Mouse (Mus musculus) embryonic facial prominence, embryonic 15.5 days (tissue): ENCODE results near the gene Crim1. TPM values are rescaled to one million over a fixed set of nuclear protein-coding genes. Genes with fewer than 3 reads are reported as not detected.

ENCODE experiments used
- ATAC-seq: fragments of 200-750 bp; cut with Nextera tagmentation; 2 replicates; pipeline ENCODE4 v1.8.0; 2017; ENCODE audit warnings: low read depth, moderate TSS enrichment; ENCODE audit not compliant: insufficient number of reproducible peaks, low FRiP score, low TSS enrichment
- H3K27ac ChIP-seq: fragments of 300-500 bp; sonication (generic); replicated peaks from 2 replicates; pipeline ENCODE4 v1.5.1; 2015; ENCODE audit warnings: mild to moderate bottlenecking, inconsistent platforms
- H3K27me3 ChIP-seq: fragments of 300-500 bp; sonication (generic); 2 replicates; pipeline ENCODE4 v1.6.1; 2015; ENCODE audit warnings: inconsistent platforms
- H3K36me3 ChIP-seq: fragments of 300-500 bp; sonication (generic); 2 replicates; pipeline ENCODE4 v1.6.1; 2015; ENCODE audit warnings: mild to moderate bottlenecking, inconsistent platforms
- H3K4me1 ChIP-seq: fragments of 300-500 bp; sonication (generic); 2 replicates; pipeline ENCODE4 v1.6.1; 2015; ENCODE audit warnings: inconsistent platforms
- H3K4me2 ChIP-seq: fragments of 300-500 bp; sonication (generic); replicated peaks from 2 replicates; pipeline ENCODE4 v1.6.1; 2015; ENCODE audit warnings: mild to moderate bottlenecking, inconsistent platforms
- H3K4me3 ChIP-seq: fragments of 300-500 bp; sonication (generic); replicated peaks from 2 replicates; pipeline ENCODE4 v1.5.1; 2015; ENCODE audit warnings: mild to moderate bottlenecking, inconsistent platforms
- H3K9ac ChIP-seq: fragments of 300-500 bp; sonication (generic); 2 replicates; pipeline ENCODE4 v1.6.1; 2015; ENCODE audit warnings: inconsistent platforms
- H3K9me3 ChIP-seq: fragments of 300-500 bp; sonication (generic); replicated peaks from 2 replicates; pipeline ENCODE4 v1.6.1; 2016; ENCODE audit warnings: inconsistent platforms
- WGBS: fragments of 180-500 bp; shearing (Covaris S2); methylation state at CpG from one replicate; pipeline ENCODE4 v1.1.7; 2015; 5-methylcytosine and 5-hydroxymethylcytosine counted together
- polyA plus RNA-seq: library from polyadenylated mRNA; unstranded; fragments of >200 nt; fragmentation: Nextera tagmentation; extraction: Ambion mirVana; gene quantifications from 2 replicates; pipeline ENCODE4 v1.2.1, GENCODE M21; 2015

Crim1 gene
- polyA plus RNA-seq, 1 experiment from 2014 or later, result 7.2 TPM

GRCm38 (mm10) chr17:78379730-78380245, 179.7 kb downstream of the Crim1 start:
- peaks cover 26% of the 10 kb centered on the region for H3K36me3 ChIP-seq
- WGBS, result 78% methylated on average over 11 of the region's 11 CpGs
- H3K4me1 ChIP-seq, result no peaks in the 10 kb centered on the region
- no peaks in the 10 kb centered on the region for H3K27me3 ChIP-seq
- no peak overlapping the region for H3K27ac ChIP-seq
- no peak for ATAC-seq
- no peak overlapping the region for H3K9ac ChIP-seq
- H3K9me3 ChIP-seq, result no peaks in the 10 kb centered on the region
- H3K4me2 ChIP-seq, result no peak overlapping the region
- no peak overlapping the region for H3K4me3 ChIP-seq

DNA sequence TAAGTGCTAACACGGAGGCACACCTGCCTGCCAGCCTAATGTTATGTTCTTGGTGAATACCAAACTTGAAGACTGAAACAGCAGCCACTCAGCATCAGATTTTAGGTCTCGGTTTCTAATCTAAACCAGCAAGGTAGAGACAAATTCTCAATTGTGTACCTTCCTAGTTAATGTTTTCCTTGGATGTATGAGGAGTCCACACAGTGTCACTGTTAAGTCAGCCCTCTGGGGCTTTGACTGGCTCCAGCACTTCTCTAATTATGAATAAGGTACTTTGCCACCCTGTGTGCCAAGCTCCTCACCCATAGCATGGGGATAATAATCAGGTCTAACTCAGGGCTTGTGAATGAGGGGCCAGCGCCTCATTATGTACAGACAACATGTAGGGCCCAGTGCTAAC, 182.3 kb downstream of the Crim1 start:
- Histone ChIP-seq H3K4me1 (no peaks in the 10 kb centered on the region), H3K27ac (no peak overlapping the region), H3K4me3 (no peak overlapping the region), H3K27me3 (no peaks in the 10 kb centered on the region), H3K36me3 (peaks cover 24% of the 10 kb centered on the region), H3K9ac (no peak overlapping the region), H3K4me2 (no peak overlapping the region), H3K9me3 (no peaks in the 10 kb centered on the region)
- 90% methylated on average over 3 of the region's 3 CpGs for WGBS
- ATAC-seq, result no peak

DNA sequence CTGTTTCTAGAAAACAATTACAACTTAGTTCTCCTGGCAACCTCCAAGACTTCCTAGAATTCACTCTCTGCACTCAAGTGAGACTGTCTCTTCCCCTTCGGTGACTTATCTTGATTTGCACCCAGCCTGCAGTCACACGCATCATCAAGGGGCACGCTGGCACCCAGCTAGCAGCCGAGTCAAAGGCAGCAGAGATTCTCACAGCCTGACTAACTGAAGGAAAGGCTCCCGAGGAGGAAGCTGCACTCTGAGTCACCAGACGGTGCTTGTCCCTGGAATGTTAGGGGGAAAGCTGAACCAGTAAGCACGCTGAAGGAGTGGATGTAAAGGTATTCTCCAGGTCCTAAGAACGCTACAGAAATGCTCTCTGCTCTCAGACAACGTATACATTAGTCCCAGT, 187.6 kb downstream of the Crim1 start:
- no peaks in the 10 kb centered on the region for H3K9me3 ChIP-seq
- peaks cover 8% of the 10 kb centered on the region; the same call in 1 of the 2 replicates for H3K36me3 ChIP-seq
- ATAC-seq, result no peak
- H3K27me3 ChIP-seq, result no peaks in the 10 kb centered on the region
- no peak overlapping the region for H3K4me2 ChIP-seq
- WGBS, result 77% methylated on average over 9 of the region's 9 CpGs
- H3K4me1 ChIP-seq, result no peaks in the 10 kb centered on the region
- H3K4me3 ChIP-seq, result no peak overlapping the region
- no peak overlapping the region for H3K9ac ChIP-seq
- no peak overlapping the region for H3K27ac ChIP-seq

- H3K4me3 ChIP-seq, result no peak overlapping the region
- H3K9me3 ChIP-seq, result no peaks in the 10 kb centered on the region
- H3K27ac ChIP-seq, result no peak overlapping the region
- 85% methylated on average over 9 of the region's 9 CpGs for WGBS
- no peak overlapping the region for H3K4me2 ChIP-seq
- no peak overlapping the region for H3K9ac ChIP-seq
- no peaks in the 10 kb centered on the region for H3K27me3 ChIP-seq
- ATAC-seq, result no peak
- H3K4me1 ChIP-seq, result no peaks in the 10 kb centered on the region
- peaks cover 8% of the 10 kb centered on the region; the same call in 1 of the 2 replicates for H3K36me3 ChIP-seq
These were observed 188.2 kb downstream of the Crim1 start for GRCm38 (mm10) chr17:78388101-78388847.

DNA sequence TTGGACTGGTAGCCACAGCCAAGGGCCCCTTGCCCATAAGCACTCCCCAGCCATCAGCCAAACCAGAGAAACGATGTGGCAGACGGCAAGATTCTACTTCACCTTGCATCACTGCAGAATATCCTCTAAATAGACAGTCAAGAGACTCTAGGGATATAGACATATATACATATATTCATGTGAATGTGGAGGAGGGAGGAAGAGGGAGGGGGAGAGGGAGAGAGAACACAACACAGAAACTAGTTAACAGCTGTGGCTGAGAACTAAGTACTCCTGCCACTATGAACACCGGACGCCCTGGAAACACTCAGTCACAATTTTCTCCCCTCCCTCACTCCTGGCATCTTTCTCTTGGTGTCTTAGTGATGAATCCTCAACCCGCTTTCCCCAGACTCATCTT, 189.5 kb downstream of the Crim1 start:
- no peaks in the 10 kb centered on the region for H3K4me1 ChIP-seq
- peaks cover 8% of the 10 kb centered on the region; the same call in 1 of the 2 replicates for H3K36me3 ChIP-seq
- H3K27ac ChIP-seq, result no peak overlapping the region
- 87% methylated on average over 5 of the region's 5 CpGs for WGBS
- no peak overlapping the region for H3K4me2 ChIP-seq
- no peak overlapping the region for H3K9ac ChIP-seq
- H3K27me3 ChIP-seq, result no peaks in the 10 kb centered on the region
- no peaks in the 10 kb centered on the region for H3K9me3 ChIP-seq
- no peak overlapping the region for H3K4me3 ChIP-seq
- ATAC-seq, result no peak

- no peaks in the 10 kb centered on the region for H3K4me1 ChIP-seq
- 75% methylated on average over 9 of the region's 9 CpGs for WGBS
- H3K4me2 ChIP-seq, result no peak overlapping the region
- ATAC-seq, result no peak
- no peak overlapping the region for H3K9ac ChIP-seq
- H3K27me3 ChIP-seq, result no peaks in the 10 kb centered on the region
- no peak overlapping the region for H3K4me3 ChIP-seq
- H3K36me3 ChIP-seq, result peaks cover 8% of the 10 kb centered on the region; the same call in 1 of the 2 replicates
- no peaks in the 10 kb centered on the region for H3K9me3 ChIP-seq
- no peak overlapping the region for H3K27ac ChIP-seq
These were observed 192.5 kb downstream of the Crim1 start for GRCm38 (mm10) chr17:78392401-78393087.

DNA sequence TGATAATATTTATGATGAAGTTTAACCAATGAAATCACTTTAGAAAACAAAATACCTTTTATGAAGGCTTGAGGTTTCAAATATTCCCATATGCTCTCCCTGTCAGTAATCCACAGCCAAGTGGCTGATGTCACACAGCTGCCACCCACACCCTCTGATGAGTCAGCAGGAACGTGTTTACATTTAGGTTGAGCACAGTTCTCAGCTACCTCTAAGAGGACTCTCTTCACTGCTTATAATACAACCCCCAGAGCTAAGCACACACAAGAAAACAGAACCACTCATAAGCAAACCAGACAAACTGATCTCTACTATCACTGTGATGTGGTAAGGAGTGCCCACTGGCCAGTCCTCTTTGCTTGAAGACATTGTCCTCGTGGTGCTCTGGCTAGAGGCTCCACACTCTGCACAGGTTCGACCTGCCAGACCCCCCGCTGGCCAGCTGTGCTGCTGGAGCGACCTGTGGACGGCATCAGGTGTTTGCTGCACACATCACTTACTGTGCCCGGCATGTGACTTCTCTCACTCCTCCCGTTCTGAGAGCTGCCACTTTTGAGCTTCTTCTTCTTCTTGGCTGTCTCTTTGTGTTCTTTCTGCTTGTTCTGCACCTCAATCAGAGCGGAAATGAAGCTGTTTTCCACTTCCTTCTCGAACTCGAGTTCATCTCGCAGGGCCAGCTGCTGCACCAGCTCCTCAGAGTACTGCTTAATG, 200.2 kb downstream of the Crim1 start:
- no peaks in the 10 kb centered on the region for H3K27me3 ChIP-seq
- H3K4me1 ChIP-seq, result no peaks in the 10 kb centered on the region
- H3K4me2 ChIP-seq, result no peak overlapping the region
- H3K36me3 ChIP-seq, result peaks cover 16% of the 10 kb centered on the region
- no peak overlapping the region for H3K27ac ChIP-seq
- H3K4me3 ChIP-seq, result no peak overlapping the region
- no peak for ATAC-seq
- 80% methylated on average over 12 of the region's 12 CpGs for WGBS
- H3K9me3 ChIP-seq, result no peaks in the 10 kb centered on the region
- no peak overlapping the region for H3K9ac ChIP-seq

DNA sequence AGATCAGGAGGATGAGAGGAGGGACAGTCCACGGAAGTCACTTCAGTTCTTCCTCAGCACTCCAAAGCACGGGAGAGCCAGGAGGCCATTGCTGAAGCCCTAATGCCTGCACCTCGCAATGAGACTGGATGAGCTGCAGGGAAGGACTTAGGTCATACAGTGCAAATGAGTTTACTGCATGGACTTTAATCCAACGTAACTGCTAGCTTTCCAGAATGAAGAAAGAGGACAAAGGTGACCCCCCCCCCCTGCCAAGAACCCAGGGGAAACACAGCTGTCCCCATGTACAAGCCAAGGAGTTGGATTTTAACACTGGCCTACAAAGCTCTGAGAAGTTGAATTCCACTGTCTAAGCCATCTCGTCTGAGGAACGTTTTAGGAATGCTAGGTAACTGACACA, 201.3 kb downstream of the Crim1 start:
- Histone ChIP-seq H3K4me3 (no peak overlapping the region), H3K4me2 (no peak overlapping the region), H3K27me3 (no peaks in the 10 kb centered on the region), H3K4me1 (no peaks in the 10 kb centered on the region), H3K36me3 (peaks cover 16% of the 10 kb centered on the region), H3K27ac (no peak overlapping the region), H3K9me3 (no peaks in the 10 kb centered on the region), H3K9ac (no peak overlapping the region)
- no peak for ATAC-seq
- 71% methylated on average over 6 of the region's 6 CpGs for WGBS

DNA sequence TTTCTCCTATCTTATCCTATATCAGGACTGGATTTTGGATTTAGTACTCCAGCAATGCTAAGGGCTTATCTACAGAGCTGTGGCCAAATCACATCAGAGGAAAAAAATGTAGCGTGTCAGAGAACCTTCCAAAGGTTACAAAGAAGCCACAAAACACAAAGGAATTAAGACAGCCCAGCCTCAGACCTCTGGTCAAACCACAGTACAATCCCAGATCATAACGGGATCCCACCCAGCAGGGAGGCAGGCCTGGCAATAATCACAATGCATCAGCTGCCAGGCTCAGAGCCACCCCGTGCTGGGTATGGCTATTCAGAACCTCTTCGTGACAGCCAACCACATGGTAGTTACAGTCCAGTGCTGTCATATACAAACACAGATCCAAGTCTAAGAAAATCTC, 201.7 kb downstream of the Crim1 start:
- Histone ChIP-seq H3K4me2 (no peak overlapping the region), H3K9ac (no peak overlapping the region), H3K4me1 (no peaks in the 10 kb centered on the region), H3K27me3 (no peaks in the 10 kb centered on the region), H3K27ac (no peak overlapping the region), H3K36me3 (peaks cover 17% of the 10 kb centered on the region), H3K4me3 (no peak overlapping the region), H3K9me3 (no peaks in the 10 kb centered on the region)
- peak; percentile 19; the same call in 1 of the 2 replicates for ATAC-seq
- WGBS, result 54% methylated on average over 4 of the region's 4 CpGs

GRCm38 (mm10) chr17:78402174-78402573, 202.1 kb downstream of the Crim1 start:
- no peak overlapping the region for H3K4me3 ChIP-seq
- H3K4me2 ChIP-seq, result no peak overlapping the region
- no peaks in the 10 kb centered on the region for H3K9me3 ChIP-seq
- WGBS, result 77% methylated on average over 6 of the region's 6 CpGs
- no peak for ATAC-seq
- peaks cover 21% of the 10 kb centered on the region for H3K36me3 ChIP-seq
- H3K27ac ChIP-seq, result no peak overlapping the region
- H3K9ac ChIP-seq, result no peak overlapping the region
- H3K4me1 ChIP-seq, result no peaks in the 10 kb centered on the region
- no peaks in the 10 kb centered on the region for H3K27me3 ChIP-seq

GRCm38 (mm10) chr17:78403229-78403628, 203.2 kb downstream of the Crim1 start:
- Histone ChIP-seq H3K4me1 (no peaks in the 10 kb centered on the region), H3K27ac (no peak overlapping the region), H3K9ac (no peak overlapping the region), H3K27me3 (no peaks in the 10 kb centered on the region), H3K4me2 (no peak overlapping the region), H3K36me3 (peaks cover 21% of the 10 kb centered on the region), H3K9me3 (no peaks in the 10 kb centered on the region), H3K4me3 (no peak overlapping the region)
- WGBS, result 58% methylated on average over 4 of the region's 4 CpGs
- ATAC-seq, result no peak
